Mouse (Mus musculus) heart, embryonic 14.5 days (tissue): ENCODE results near the gene Vmn1r14. TPM values are rescaled to one million over a fixed set of nuclear protein-coding genes. Genes with fewer than 3 reads are reported as not detected.

Experiments used
- polyA plus RNA-seq: library from polyadenylated mRNA; unstranded; fragments of >200 nt; fragmentation: Nextera tagmentation; extraction: Ambion mirVana; gene quantifications from 2 replicates; pipeline ENCODE4 v1.2.1, GENCODE M21; 2014

Vmn1r14 gene
- polyA plus RNA-seq, 1 experiment from 2014 or later, result not detected

Other genes with a start within 250 kb of the Vmn1r14 start
- gene Vmn1r6, start 234.4 kb upstream of the Vmn1r14 start, polyA plus RNA-seq, result not detected in 2 replicates
- gene Vmn1r7, start 206.4 kb upstream of the Vmn1r14 start, polyA plus RNA-seq, result not detected in 2 replicates
- gene Vmn1r8, start 199.4 kb upstream of the Vmn1r14 start, polyA plus RNA-seq, result not detected in 2 replicates
- not detected in 2 replicates for gene Vmn1r9, start 164.9 kb upstream of the Vmn1r14 start, polyA plus RNA-seq
- not detected in 2 replicates for gene Vmn1r10, start 122.2 kb upstream of the Vmn1r14 start, polyA plus RNA-seq
- gene Vmn1r11, start 98.2 kb upstream of the Vmn1r14 start, polyA plus RNA-seq, result not detected in 2 replicates
- gene Vmn1r12, start 74.8 kb upstream of the Vmn1r14 start, polyA plus RNA-seq, result not detected in 2 replicates
- gene Vmn1r13, start 28.4 kb upstream of the Vmn1r14 start, polyA plus RNA-seq, result not detected in 2 replicates
- not detected in 2 replicates for gene Vmn1r15, start 26.3 kb downstream of the Vmn1r14 start, polyA plus RNA-seq
- not detected in 2 replicates for gene Vmn1r16, start 97.8 kb downstream of the Vmn1r14 start, polyA plus RNA-seq
- gene Vmn1r17, start 132.0 kb downstream of the Vmn1r14 start, polyA plus RNA-seq, result not detected in 2 replicates
- gene Vmn1r18, start 164.1 kb downstream of the Vmn1r14 start, polyA plus RNA-seq, result not detected in 2 replicates
- gene Vmn1r19, start 172.1 kb downstream of the Vmn1r14 start, polyA plus RNA-seq, result not detected in 2 replicates
- not detected in 2 replicates for gene Vmn1r20, start 197.2 kb downstream of the Vmn1r14 start, polyA plus RNA-seq